Mouse (Mus musculus) lung, postnatal 10 days (tissue): ENCODE measurements around the gene Dync1li2.

ENCODE experiments used
- DNase-seq: peaks from one replicate; pipeline ENCODE4 v3.0.0; 2021

Gene Dync1li2

GRCm38 (mm10) chr8:104380269-104380668 is 62.6 kb downstream of the Dync1li2 start:
- no peak for DNase-seq

GRCm38 (mm10) chr8:104379301-104379836 is 63.5 kb downstream of the Dync1li2 start:
- DNase-seq = no peak

- no peak for DNase-seq
These were observed 66.2 kb downstream of the Dync1li2 start for GRCm38 (mm10) chr8:104376669-104377068.

- DNase-seq = no peak
These were observed 66.9 kb downstream of the Dync1li2 start for GRCm38 (mm10) chr8:104375959-104376358.

- DNase-seq = peak; percentile 52
These were observed 67.7 kb downstream of the Dync1li2 start for GRCm38 (mm10) chr8:104374864-104375846.

GRCm38 (mm10) chr8:104374269-104374668 is 68.6 kb downstream of the Dync1li2 start:
- no peak for DNase-seq

- peak; percentile 62 for DNase-seq
These were observed 69.1 kb downstream of the Dync1li2 start for GRCm38 (mm10) chr8:104373779-104374178.

GRCm38 (mm10) chr8:104371121-104371520 is 71.7 kb downstream of the Dync1li2 start:
- DNase-seq = no peak

GRCm38 (mm10) chr8:104370071-104370470 is 72.8 kb downstream of the Dync1li2 start:
- DNase-seq = peak; percentile 49

GRCm38 (mm10) chr8:104369591-104369990 is 73.3 kb downstream of the Dync1li2 start:
- no peak for DNase-seq
